Mouse (Mus musculus) left cerebral cortex, postnatal 36 days (tissue): Measurements from ENCODE around the gene Zfp654. TPM values are rescaled to one million over a fixed set of nuclear protein-coding genes. Genes with fewer than 3 reads are reported as not detected.

Experiments
- total RNA-seq, 2 experiments: library from RNA; stranded (reverse); gene quantifications; 2 replicates each; pipeline ENCODE4 v1.2.3; 2021

The Zfp654 gene
- total RNA-seq, 2 experiments from 2014 or later: 16.0 to 17.4 TPM

Other genes with a start within 250 kb of the Zfp654 start
- 1 to 10 TPM; 1.6 to 2.2 TPM for gene Csnka2ip, start 249.2 kb downstream of the Zfp654 start, total RNA-seq
- gene 4930453N24Rik, start 80.5 kb downstream of the Zfp654 start, total RNA-seq: 10 to 100 TPM; 23.3 to 25.4 TPM
- gene Cggbp1, start 344 bp upstream of the Zfp654 start, total RNA-seq: 10 to 100 TPM; 58.2 to 59.4 TPM